Mouse (Mus musculus): Measurements from ENCODE around the gene Pgls.

Pgls gene

DNA sequence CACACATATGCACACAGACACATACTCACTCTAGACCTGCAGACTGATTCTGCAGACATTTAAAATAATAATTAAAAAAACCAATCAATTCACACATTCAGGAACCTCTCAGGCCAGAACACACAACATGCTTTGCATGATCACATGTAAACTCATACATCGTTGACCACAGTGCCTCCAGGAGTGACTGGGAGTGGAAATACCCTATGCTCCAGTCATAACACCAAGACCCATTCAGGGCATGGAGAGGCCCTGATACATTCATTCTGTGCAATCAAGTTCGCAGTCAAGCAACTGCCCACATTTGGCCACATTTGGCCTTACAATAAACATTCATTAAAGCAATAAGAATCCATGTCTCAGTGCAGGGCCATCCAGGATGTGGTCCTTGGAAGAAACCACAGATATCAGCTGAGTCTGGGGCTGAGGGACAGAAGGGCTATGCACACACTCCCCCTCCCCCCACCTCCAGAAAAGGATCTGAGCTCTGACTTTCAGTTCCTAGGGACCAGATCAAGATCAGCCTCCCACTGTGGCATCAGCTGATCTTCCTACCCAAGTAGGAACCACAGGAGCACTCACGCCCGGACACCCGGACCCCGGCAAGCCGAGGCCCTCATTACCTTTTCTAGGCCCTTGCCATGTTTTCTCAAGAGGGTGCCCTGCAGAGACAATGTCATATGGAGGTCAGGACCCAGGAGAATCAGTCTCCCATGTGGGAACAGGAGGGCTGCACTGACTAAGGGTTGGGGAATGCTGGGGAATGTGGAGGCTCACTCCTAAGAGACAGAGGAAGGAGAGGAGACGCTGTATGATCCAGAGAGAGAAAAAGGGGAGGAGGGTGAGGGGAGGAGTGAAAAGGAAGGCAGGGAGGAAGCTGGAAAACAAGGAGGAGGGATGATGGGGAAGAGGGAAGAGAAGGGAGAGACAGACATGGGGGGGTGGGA, 45.4 kb downstream of the Pgls start:
- DNase-seq (ENCODE audit: low spot score in 2 of 2): no peak

DNA sequence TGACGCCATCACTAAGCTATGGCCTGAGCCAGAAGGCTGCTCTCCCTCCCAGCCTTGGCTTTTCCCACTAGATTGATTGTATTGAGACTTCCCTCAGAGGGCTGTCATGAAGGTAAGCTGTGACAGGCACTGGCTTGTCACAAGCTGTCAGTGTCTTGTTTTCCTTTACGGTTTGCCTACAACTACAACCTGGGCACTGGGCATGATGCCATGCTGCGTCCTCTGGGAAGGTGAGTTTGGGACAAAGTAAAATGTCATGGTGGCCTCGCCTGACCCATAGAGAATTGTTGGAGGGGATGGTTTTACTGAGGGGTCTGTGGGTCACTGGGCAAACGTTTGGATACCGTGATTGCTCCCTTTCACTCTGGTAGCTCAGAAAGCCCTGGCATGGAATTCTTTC, 46.3 kb downstream of the Pgls start:
- no peak for DNase-seq (ENCODE audit: low spot score in 2 of 2)

DNA sequence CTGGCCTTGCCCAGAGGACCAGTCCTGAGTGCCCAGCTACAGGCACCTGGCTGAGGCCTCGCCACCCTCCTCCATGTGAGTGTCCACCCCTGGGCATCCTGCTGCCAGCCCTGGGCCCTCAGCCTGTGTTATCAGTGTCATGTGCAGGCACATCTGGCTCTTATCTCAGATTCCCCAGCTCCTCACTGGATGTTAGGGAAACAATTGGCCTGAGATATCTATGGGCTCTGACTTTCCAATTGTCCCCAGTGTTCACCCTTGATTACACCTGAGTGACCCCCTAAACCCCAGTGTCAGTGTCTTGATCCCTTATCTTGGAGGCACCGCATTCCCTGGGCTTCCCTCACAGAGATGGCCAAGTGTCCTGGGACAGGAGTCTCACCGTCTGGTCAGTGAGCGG, 47.3 kb downstream of the Pgls start:
- DNase-seq (ENCODE audit: low spot score in 2 of 2): no peak

DNA sequence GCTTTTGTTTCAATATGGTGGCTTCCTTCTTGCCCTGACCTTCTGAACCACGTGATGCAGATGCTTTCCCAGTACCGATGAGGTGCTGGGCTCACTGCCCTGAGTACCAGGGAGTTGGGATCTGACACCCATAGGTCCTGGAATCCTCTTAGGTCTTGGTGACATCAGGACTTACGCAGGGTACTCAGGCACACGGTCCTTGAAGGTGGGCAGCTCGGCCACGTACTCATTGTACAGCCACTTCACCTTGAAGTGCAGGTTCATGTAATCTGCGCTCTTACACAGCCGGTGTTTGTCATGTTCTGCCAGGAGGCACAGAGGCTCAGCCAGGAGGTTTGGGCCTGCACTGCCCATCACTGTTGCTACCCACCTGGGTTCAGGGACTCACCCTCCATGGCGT, 53.5 kb downstream of the Pgls start:
- no peak for DNase-seq (ENCODE audit: low spot score in 2 of 2)

All from urinary bladder, postnatal 36 days (tissue).